Mouse (Mus musculus): ENCODE measurements around the gene Por.

DNA sequence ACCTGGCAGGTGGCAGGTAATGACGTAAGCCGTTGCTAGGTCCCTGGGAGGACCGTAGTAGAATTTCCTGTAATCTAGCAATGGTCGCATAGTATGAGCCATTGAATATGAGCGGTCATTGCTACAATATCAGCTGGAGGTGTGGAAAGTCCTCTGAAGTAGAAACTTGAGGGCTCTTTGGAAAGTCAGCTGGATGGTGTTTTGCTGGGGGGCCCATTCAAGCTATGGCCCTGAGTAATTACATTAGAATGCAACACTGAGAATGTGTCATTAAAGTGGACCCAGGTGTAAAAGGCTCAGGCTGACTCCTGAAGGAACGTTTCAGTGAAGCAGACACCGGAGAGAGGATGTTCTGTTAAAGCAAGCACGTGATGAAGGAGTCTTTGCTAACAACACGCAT lies 49.3 kb upstream of the Por start:
- TF ChIP-seq POLR2A (IDR thresholded peaks at IDR 0.05; ENCODE audit: low read depth, low read length) (no peak), CTCF (conservative IDR thresholded peaks at IDR 0.05; ENCODE audit: insufficient read depth, insufficient read length, low read depth, low read length) (no peak)

Measured in kidney, adult 2 months (tissue).